Mouse (Mus musculus): ENCODE measurements around the gene Ephb2. TPM values are rescaled to one million over a fixed set of nuclear protein-coding genes. Genes with fewer than 3 reads are reported as not detected.

Ephb2 gene
- total RNA-seq, 4 experiments from 2014 or later = 17.4 to 23.2 (median 19.8) TPM

- no peak for DNase-seq (ENCODE audit: low spot score in 2 of 2)
These were observed 2.2 kb upstream of the Ephb2 start for GRCm38 (mm10) chr4:136838026-136838425.

DNA sequence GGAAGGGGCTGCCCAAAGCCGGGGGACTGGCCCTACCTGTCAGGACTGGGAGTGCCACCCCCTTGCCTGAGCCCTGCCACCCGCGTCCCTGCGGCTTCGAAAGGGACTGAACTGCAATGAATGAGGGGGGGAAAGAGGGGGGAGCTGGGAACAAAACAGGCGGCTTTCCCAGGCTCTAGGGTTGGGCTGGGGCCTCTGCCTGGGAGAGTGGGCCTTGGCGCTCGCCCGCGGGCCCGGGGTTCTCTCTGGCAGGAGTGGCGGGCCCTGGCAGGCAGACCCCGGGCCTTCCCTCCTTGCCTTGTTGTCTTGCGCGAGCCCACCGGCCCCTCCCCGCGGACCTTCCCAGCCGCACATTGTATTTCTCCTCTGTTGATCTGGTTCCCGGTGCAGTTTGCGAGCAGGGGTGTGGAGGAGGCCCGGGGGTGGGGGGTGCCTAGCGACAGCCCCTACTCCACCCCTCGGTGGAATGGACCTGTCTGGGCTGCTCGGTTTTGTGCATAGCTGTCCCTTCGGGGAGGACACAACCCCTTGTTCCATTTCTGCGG is 671 bp upstream of the Ephb2 start:
- peak in 1 of 2 experiments; percentile 36 for DNase-seq (ENCODE audit: low spot score in 2 of 2)

GRCm38 (mm10) chr4:136834815-136835620 is 770 bp downstream of the Ephb2 start:
- DNase-seq (ENCODE audit: low spot score in 2 of 2) = no peak

- no peak for DNase-seq (ENCODE audit: low spot score in 2 of 2)
These were observed 1.4 kb downstream of the Ephb2 start for GRCm38 (mm10) chr4:136834439-136834814.

DNA sequence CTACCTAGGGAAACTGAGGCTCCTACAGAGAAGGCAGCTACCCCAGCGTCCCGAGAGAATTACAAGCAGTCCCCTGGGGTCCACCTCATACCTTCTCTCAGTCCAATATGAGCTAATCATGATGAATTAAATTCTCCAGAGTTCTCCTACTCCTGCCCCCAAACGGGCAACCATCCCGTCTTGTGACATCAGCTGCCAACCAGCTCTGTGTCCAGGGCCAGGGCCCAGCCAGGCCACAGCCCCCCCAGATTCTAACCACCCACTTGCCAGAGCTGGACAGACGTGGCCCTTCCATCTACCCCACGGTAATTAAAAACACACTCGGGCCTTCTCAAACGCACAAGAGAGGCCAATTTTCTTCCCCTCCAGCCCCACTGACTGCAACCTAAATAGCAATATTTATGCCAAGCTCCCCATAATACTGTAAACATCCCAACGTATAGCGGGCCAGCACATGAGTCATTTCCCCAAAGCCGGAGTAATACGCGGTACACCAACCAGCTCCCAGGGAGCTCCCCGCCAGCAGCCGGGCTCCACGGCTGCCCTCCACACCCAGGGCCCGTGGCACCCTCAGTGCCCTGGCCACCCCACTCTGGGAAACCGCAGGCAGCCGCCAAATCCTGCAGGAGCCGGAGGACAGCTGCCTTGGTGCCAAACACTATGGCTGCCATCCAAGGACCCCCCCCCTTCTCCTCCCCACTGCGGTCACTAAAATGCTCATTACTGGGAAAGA is 2.0 kb downstream of the Ephb2 start:
- no peak for DNase-seq (ENCODE audit: low spot score in 2 of 2)

GRCm38 (mm10) chr4:136832559-136833232 is 3.1 kb downstream of the Ephb2 start:
- DNase-seq (ENCODE audit: low spot score in 2 of 2) = no peak

DNA sequence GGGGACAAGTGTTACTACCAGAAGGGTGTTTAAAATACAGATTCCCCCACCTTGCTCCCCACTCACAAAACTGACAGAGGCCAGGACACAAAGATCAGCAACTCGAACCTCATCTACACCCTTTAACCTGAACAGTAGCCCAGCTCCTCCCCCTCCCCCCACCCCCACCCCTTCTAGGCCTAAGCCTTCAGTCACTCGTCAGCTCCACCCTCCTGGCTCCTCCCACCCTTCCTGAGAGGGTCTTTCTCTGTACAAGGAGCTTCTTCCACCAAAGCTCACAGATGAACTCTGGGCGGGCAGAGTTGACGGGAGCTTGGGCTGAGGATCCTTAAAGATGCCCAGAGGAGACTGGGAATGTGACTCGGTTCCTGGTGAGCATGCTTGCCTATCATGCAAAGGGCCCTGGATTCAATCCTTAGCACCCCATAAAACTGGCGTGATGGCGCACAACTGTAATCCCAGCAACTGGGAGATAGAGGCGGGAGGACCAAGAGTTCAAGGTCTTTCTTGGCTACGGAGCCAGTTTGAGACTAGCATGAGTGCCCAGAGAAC is 5.4 kb downstream of the Ephb2 start:
- DNase-seq (ENCODE audit: low spot score in 2 of 2) = no peak

- DNase-seq (ENCODE audit: low spot score in 2 of 2) = no peak
These were observed 6.0 kb downstream of the Ephb2 start for GRCm38 (mm10) chr4:136829837-136830236.

GRCm38 (mm10) chr4:136828664-136829569 is 6.9 kb downstream of the Ephb2 start:
- DNase-seq (ENCODE audit: low spot score in 2 of 2) = no peak

- no peak for DNase-seq (ENCODE audit: low spot score in 2 of 2)
These were observed 10.7 kb downstream of the Ephb2 start for GRCm38 (mm10) chr4:136824935-136825552.

DNA sequence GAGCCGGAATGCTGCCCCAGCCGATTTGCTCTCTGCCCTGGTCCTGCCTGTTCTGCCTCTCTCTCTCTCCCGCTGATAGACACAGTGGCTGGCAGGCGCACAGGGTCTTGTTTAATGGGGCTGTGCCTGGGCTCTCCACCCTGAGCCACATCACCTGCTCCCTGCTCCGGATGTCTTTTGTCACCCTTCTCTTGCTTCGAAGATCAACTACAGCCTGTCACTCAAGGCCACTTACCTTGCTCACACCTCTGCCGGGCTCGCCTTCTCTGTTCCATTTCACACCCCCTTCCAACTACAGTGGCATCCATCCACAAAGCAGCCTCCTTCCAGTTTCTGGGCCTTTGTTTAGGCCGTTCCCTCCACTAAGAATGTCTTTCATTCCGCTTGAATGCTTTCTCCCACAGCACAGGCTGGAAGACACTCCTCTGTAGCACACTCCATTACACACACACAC is 15.7 kb downstream of the Ephb2 start:
- DNase-seq (ENCODE audit: low spot score in 2 of 2) = no peak

DNA sequence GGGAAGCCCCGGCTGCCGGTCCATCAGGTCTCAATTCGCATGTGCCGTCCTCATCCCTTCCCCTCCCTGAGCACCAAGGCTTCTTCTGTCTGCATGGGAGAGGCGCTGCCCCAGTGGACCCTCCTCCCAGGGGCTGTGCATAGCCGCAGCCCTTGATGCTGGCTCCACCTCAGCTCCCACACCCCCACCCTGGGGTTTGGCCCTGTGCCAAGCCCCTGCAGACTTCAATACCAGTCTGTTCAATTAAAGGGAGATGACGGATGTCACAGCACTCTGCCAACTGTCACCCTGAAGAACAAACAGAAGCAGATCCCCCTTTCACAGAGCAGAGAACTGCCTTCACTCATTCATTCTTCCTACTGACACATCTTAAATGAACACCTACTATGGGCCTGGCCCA is 19.1 kb downstream of the Ephb2 start:
- peak; percentile 48 to 50 for DNase-seq (ENCODE audit: low spot score in 2 of 2)

DNA sequence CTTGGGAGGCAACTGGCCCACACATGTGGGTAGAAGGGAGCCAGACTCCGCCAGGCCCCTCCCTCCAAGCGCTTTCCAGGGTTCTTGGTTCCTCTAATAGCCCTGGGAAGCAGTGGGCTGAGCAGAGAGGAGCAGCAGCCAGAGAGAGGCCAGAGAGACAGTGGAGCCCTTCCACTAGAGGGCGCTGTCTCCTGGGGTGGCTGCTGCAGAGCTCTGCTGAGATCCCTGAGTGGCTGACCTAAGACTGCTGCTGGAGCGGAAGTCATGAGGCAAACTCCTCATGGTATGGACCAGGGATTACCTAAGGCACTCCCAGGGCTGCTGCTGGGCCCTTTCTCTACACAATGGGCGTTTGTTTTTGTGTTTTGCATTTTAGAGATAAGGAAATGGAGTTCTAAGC is 20.4 kb downstream of the Ephb2 start:
- no peak for DNase-seq (ENCODE audit: low spot score in 2 of 2)

- no peak for DNase-seq (ENCODE audit: low spot score in 2 of 2)
These were observed 23.2 kb downstream of the Ephb2 start for GRCm38 (mm10) chr4:136812543-136812942.

- no peak for DNase-seq (ENCODE audit: low spot score in 2 of 2)
These were observed 24.2 kb downstream of the Ephb2 start for GRCm38 (mm10) chr4:136811596-136811995.

GRCm38 (mm10) chr4:136808478-136808877 is 27.3 kb downstream of the Ephb2 start:
- DNase-seq (ENCODE audit: low spot score in 2 of 2) = no peak

DNA sequence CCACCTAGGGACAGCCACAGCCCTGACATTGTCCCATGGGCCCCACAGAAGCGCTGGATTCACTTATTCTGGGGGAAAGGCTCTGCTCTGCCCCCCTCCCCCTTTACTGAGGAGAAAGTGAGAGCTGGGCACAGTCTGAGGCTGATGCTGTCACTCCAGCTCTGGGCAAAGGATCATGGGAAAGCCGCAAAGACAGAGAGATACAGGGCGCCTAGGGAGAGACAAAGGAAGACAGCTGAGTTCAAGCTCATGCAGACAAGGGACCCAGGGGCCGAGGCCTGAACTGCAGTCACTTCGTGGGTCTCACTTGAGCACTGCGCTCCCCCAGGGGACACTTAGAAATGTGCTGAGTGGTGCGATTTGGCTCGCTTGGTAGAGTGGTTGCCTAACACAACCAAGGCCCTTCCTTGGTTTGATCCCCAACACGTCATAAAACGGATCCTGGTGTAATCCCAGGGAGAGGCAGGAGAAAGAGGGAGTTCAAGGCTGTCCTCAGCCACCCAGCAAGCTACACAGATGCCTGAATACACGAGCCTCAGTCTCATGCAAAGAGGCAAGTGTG is 28.3 kb downstream of the Ephb2 start:
- no peak for DNase-seq (ENCODE audit: low spot score in 2 of 2)

DNA sequence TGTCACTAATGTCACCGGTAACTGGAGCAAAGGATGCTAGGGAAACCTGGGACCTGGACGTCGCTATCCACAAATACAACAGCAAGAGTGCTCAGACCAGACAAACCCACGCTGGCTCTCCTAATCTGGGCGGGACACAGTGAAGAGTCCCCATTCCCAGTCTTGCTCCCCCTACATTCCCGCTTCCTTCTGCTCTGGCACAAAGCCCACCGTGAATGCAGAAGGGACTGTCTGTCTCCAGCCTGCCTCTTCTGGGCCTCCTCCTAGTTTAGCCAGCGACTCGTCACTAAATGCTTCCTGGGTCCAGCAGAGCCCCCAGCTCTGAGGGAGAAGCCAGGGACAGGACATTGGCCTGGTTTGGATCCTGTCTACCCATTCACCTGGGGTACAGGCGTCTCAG is 29.5 kb downstream of the Ephb2 start:
- DNase-seq (ENCODE audit: low spot score in 2 of 2) = no peak

DNA sequence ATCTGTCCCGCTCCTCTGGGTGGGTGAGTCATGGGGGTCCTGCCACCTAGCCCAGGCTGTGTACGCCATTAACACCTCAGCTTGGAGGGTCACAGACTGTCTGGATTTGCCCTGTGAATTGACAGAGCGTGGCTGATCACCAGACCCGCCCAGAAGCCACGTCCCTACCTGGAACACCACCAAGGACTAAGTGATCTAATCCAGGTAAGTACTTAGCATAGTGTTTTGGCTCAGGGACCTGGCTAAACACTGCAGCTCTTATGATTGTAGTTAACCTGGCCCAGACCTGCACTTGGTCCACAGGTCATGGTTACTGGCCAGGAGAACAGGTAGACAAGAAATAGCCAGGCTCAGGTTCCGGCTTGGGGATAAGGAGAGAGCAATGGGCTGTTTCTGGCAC is 31.4 kb downstream of the Ephb2 start:
- DNase-seq (ENCODE audit: low spot score in 2 of 2) = no peak

GRCm38 (mm10) chr4:136802446-136802845 is 33.3 kb downstream of the Ephb2 start:
- no peak for DNase-seq (ENCODE audit: low spot score in 2 of 2)
